Mouse (Mus musculus): Measurements from ENCODE around the gene Ces1g. TPM values are rescaled to one million over a fixed set of nuclear protein-coding genes. Genes with fewer than 3 reads are reported as not detected.

Ces1g gene
- total and polyA plus RNA-seq, 3 experiments: not detected

- TF ChIP-seq ETS1 (conservative IDR thresholded peaks at IDR 0.05; ENCODE audit: low read depth, low read length) (no peak), IRF4 (IDR thresholded peaks at IDR 0.05; ENCODE audit: low read depth, low read length) (no peak), MXI1 (IDR thresholded peaks at IDR 0.05; ENCODE audit: low read depth, low read length) (no peak), CHD2 (IDR thresholded peaks at IDR 0.05; ENCODE audit: low read length) (no peak), ZC3H11A (IDR thresholded peaks at IDR 0.05; ENCODE audit: low read depth, low read length) (no peak), MAFK (IDR thresholded peaks at IDR 0.05; ENCODE audit: insufficient replicate concordance, low read length) (no peak), MAX (IDR thresholded peaks at IDR 0.05; ENCODE audit: low read length) (no peak), GABPA (IDR thresholded peaks at IDR 0.05; ENCODE audit: insufficient replicate concordance, low read depth, low read length) (no peak), SIN3A (IDR thresholded peaks at IDR 0.05; ENCODE audit: low read length) (no peak), ELF1 (IDR thresholded peaks at IDR 0.05; ENCODE audit: low read depth, low read length) (no peak), RCOR1 (conservative IDR thresholded peaks at IDR 0.05; ENCODE audit: low read depth, low read length) (no peak), CTCF (conservative IDR thresholded peaks at IDR 0.05 in 1 of 2, IDR thresholded peaks at IDR 0.05 in 1 of 2; ENCODE audit: low read depth in 2 of 2, low read length in 2 of 2) (no peak), PAX5 (IDR thresholded peaks at IDR 0.05; ENCODE audit: low read length) (no peak)
- Histone ChIP-seq H3K36me3 (replicated peaks in 1 of 2; ENCODE audit: control insufficient read depth in 1 of 2, insufficient read depth in 1 of 2, low read length in 1 of 2) (no peaks in the 10 kb centered on the region), H3K9me3 (replicated peaks; ENCODE audit: low read length) (no peaks in the 10 kb centered on the region), H3K27ac (ENCODE audit: insufficient read depth, low read depth) (no peak overlapping the region), H3K27me3 (replicated peaks) (peaks cover 39% of the 10 kb centered on the region), H3K9ac (ENCODE audit: insufficient read depth, low read depth) (no peak overlapping the region), H3K4me3 (replicated peaks in 1 of 3; ENCODE audit: low read depth in 2 of 3, low read length in 2 of 3, poor library complexity in 1 of 3) (no peak overlapping the region), H3K4me1 (ENCODE audit: control insufficient read depth in 1 of 2, insufficient read depth in 2 of 2) (no peaks in the 10 kb centered on the region), H3K79me2 (replicated peaks; ENCODE audit: control insufficient read depth, extremely low read depth, insufficient read depth, poor library complexity, severe bottlenecking) (no peaks in the 10 kb centered on the region), H3K4me2 (ENCODE audit: insufficient read depth, low read depth, poor library complexity, severe bottlenecking) (no peak overlapping the region)
- dilution Hi-C loops (cut with MboI; ENCODE audit: extremely low pct_ligation_motif_present, extremely low pct_unique_long_range_greater_than_20kb, low sequenced_read_pairs) (no loop called here), in situ Hi-C loops (cut with MboI; ENCODE audit: low pct_ligation_motif_present, low pct_unique_long_range_greater_than_20kb, low sequenced_read_pairs) (no loop called here)
- DNase-seq (ENCODE audit: extremely low read depth): no peak
Observed at GRCm38 (mm10) chr8:93339531-93339930, 2.4 kb upstream of the Ces1g start.

GRCm38 (mm10) chr8:93332703-93333102 lies 4.4 kb downstream of the Ces1g start:
- dilution Hi-C loops (cut with MboI; ENCODE audit: extremely low pct_ligation_motif_present, extremely low pct_unique_long_range_greater_than_20kb, low sequenced_read_pairs): no loop called here
- in situ Hi-C loops (cut with MboI; ENCODE audit: low pct_ligation_motif_present, low pct_unique_long_range_greater_than_20kb, low sequenced_read_pairs): no loop called here
- Histone ChIP-seq H3K9ac (ENCODE audit: insufficient read depth, low read depth) (no peak overlapping the region), H3K27ac (ENCODE audit: insufficient read depth, low read depth) (no peak overlapping the region), H3K9me3 (replicated peaks; ENCODE audit: low read length) (no peaks in the 10 kb centered on the region), H3K4me1 (ENCODE audit: control insufficient read depth in 1 of 2, insufficient read depth in 2 of 2) (no peaks in the 10 kb centered on the region), H3K36me3 (replicated peaks in 1 of 2; ENCODE audit: control insufficient read depth in 1 of 2, insufficient read depth in 1 of 2, low read length in 1 of 2) (no peaks in the 10 kb centered on the region), H3K79me2 (replicated peaks; ENCODE audit: control insufficient read depth, extremely low read depth, insufficient read depth, poor library complexity, severe bottlenecking) (no peaks in the 10 kb centered on the region), H3K4me3 (replicated peaks in 1 of 3; ENCODE audit: low read depth in 2 of 3, low read length in 2 of 3, poor library complexity in 1 of 3) (no peak overlapping the region), H3K4me2 (ENCODE audit: insufficient read depth, low read depth, poor library complexity, severe bottlenecking) (no peak overlapping the region), H3K27me3 (replicated peaks) (peaks cover 59% of the 10 kb centered on the region)
- TF ChIP-seq TCF12 (IDR thresholded peaks at IDR 0.05; ENCODE audit: low read depth, low read length): no peak
- no peak for TF ChIP-seq CTCF (conservative IDR thresholded peaks at IDR 0.05 in 1 of 2, IDR thresholded peaks at IDR 0.05 in 1 of 2; ENCODE audit: low read depth in 2 of 2, low read length in 2 of 2)
- no peak for TF ChIP-seq EP300 (IDR thresholded peaks at IDR 0.05; ENCODE audit: low read length)
- TF ChIP-seq POLR2A (IDR thresholded peaks at IDR 0.05; ENCODE audit: low read depth, low read length): no peak
- TF ChIP-seq TBP (conservative IDR thresholded peaks at IDR 0.05; ENCODE audit: low read depth, low read length): no peak
- TF ChIP-seq USF1 (IDR thresholded peaks at IDR 0.05; ENCODE audit: low read depth, low read length): no peak
- no peak for TF ChIP-seq JUND (conservative IDR thresholded peaks at IDR 0.05; ENCODE audit: low read depth, low read length)
- no peak for TF ChIP-seq IRF4 (IDR thresholded peaks at IDR 0.05; ENCODE audit: low read depth, low read length)
- no peak for TF ChIP-seq RCOR1 (conservative IDR thresholded peaks at IDR 0.05; ENCODE audit: low read depth, low read length)
- TF ChIP-seq GABPA (IDR thresholded peaks at IDR 0.05; ENCODE audit: insufficient replicate concordance, low read depth, low read length): no peak
- TF ChIP-seq MEF2A (IDR thresholded peaks at IDR 0.05; ENCODE audit: borderline replicate concordance, low read depth, low read length): no peak
- TF ChIP-seq MXI1 (IDR thresholded peaks at IDR 0.05; ENCODE audit: low read depth, low read length): no peak
- no peak for TF ChIP-seq MAFK (IDR thresholded peaks at IDR 0.05; ENCODE audit: insufficient replicate concordance, low read length)
- no peak for TF ChIP-seq USF2 (conservative IDR thresholded peaks at IDR 0.05; ENCODE audit: low read depth, low read length)
- DNase-seq (ENCODE audit: extremely low read depth): no peak

Measured in CH12.LX (cell line).